Mouse (Mus musculus) hindbrain, postnatal 0 days (tissue): ENCODE measurements around the gene Iqcc. TPM values are rescaled to one million over a fixed set of nuclear protein-coding genes. Genes with fewer than 3 reads are reported as not detected.
A peak's percentile ranks its signal among the peaks of the same experiment; 100 is the strongest.

ENCODE experiments used
- ATAC-seq: fragments of 200-750 bp; cut with Nextera tagmentation; 2 replicates; pipeline ENCODE4 v1.8.0; 2017; ENCODE audit warnings: mild to moderate bottlenecking, moderate TSS enrichment, moderate library complexity
- DNase-seq: peaks from one replicate; pipeline ENCODE4 v3.0.0-alpha.2; 2015; ENCODE audit warnings: low spot score
- H3K27ac ChIP-seq: fragments of 300-500 bp; sonication (generic); 2 replicates; pipeline ENCODE4 v1.5.1; 2014; ENCODE audit warnings: mild to moderate bottlenecking
- H3K27me3 ChIP-seq: fragments of 300-500 bp; sonication (generic); 2 replicates; pipeline ENCODE4 v1.6.1; 2014; ENCODE audit warnings: low read length, mixed read lengths; ENCODE audit not compliant: insufficient read depth
- H3K36me3 ChIP-seq: fragments of 300-500 bp; sonication (generic); 2 replicates; pipeline ENCODE4 v1.6.1; 2014; ENCODE audit warnings: low read length, mixed read lengths; ENCODE audit not compliant: insufficient read depth
- H3K4me1 ChIP-seq: fragments of 300-500 bp; sonication (generic); 2 replicates; pipeline ENCODE4 v1.6.1; 2014; ENCODE audit warnings: antibody characterized with exemption, low read length, mixed read lengths; ENCODE audit not compliant: insufficient read depth
- H3K4me2 ChIP-seq: fragments of 300-500 bp; sonication (generic); 2 replicates; pipeline ENCODE4 v1.6.1; 2014; ENCODE audit warnings: low read depth, mild to moderate bottlenecking, low read length, moderate library complexity, mixed read lengths
- H3K4me3 ChIP-seq: fragments of 300-500 bp; sonication (generic); 2 replicates; pipeline ENCODE4 v1.5.1; 2014; ENCODE audit warnings: low read length
- H3K9ac ChIP-seq: fragments of 300-500 bp; sonication (generic); replicated peaks from 2 replicates; pipeline ENCODE4 v1.6.1; 2014; ENCODE audit warnings: mild to moderate bottlenecking, low read length, moderate library complexity, mixed read lengths
- H3K9me3 ChIP-seq: fragments of 300-500 bp; sonication (generic); 2 replicates; pipeline ENCODE4 v1.6.1; 2016; ENCODE audit warnings: low read length, mixed read lengths
- CTCF ChIP-seq: IDR thresholded peaks from 2 replicates; pipeline ENCODE4 v1.5.1; 2016; ENCODE audit warnings: antibody characterized with exemption, control low read depth, low read depth
- WGBS: fragments of 180-500 bp; shearing (Covaris S2); extraction: QIAGEN DNeasy Blood & Tissue Kit; methylation state at CpG from one replicate; pipeline ENCODE4 v1.1.7; 2014; 5-methylcytosine and 5-hydroxymethylcytosine counted together
- polyA plus RNA-seq: library from polyadenylated mRNA; unstranded; fragments of >200 nt; fragmentation: Nextera tagmentation; extraction: Ambion mirVana; gene quantifications from 2 replicates; pipeline ENCODE4 v1.2.1, GENCODE M21; 2015
- total RNA-seq: library from RNA; depleted of rRNA; stranded (reverse); fragments of >200 nt; gene quantifications from 2 replicates; pipeline ENCODE4 v1.2.3, GENCODE M21; 2014; rRNA removed

Gene Iqcc
- total RNA-seq: 11.2 and 12.0 TPM in 2 replicates
- polyA plus RNA-seq: 21.0 and 21.1 TPM in 2 replicates

DNA sequence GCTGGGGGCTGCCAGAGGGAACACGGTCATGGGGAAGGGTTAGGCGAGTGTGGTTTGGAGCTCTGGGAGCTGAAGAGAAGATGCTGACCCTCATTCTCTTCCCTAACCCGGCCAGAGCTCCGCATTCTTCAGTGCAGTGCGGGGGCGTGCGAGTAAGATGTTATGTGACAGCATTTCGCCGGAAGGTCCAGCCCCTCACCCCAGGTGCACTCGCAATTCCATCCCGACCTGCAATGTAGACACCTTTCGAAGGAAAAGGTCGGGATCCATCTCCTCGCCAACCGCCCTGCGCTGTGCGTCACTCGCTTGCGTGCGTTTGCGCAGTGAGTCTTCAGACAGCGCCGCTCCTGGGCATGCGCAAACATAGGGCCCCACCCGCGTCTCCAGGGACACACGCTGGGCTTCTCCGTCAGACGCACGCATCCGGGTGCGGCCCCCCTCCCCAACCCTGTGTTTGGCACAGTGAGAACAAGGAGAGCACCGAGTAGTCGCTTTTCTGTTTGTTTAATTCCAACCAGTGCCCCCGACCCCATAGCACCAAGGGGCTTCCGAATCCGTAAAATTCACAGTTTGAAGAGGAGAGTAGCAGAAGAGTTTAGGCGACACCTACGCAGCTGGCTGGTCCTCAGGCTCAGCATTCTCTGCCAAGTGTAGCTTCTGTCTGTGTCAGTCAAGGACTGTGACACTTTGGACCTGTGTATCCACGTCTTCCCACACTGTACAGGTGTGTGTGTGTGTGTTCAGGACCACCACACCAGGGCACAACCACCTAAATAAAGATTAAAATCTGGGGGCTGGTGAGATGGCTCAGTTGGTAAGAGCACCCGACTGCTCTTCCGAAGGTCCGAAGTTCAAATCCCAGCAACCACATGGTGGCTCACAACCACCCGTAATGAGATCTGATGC is at the start of gene Iqcc:
Iqcc (minus strand) TSS at position 314 of the 906 bp plus-strand sequence.
- Histone ChIP-seq H3K36me3 (no peaks in the 10 kb centered on the region), H3K4me1 (peaks cover 27% of the 10 kb centered on the region), H3K9me3 (no peaks in the 10 kb centered on the region), H3K27me3 (no peaks in the 10 kb centered on the region), H3K27ac (peak within 1 kb of the TSS; percentile 93), H3K9ac (peak within 1 kb of the TSS; percentile 82), H3K4me2 (peak within 1 kb of the TSS; percentile 92), H3K4me3 (peak within 1 kb of the TSS; percentile 57)
- TF ChIP-seq CTCF: peak; percentile 56
- WGBS: 5% methylated on average over 43 of the region's 44 CpGs
- DNase-seq (peak; percentile 98), ATAC-seq (peak; percentile 92)

DNA sequence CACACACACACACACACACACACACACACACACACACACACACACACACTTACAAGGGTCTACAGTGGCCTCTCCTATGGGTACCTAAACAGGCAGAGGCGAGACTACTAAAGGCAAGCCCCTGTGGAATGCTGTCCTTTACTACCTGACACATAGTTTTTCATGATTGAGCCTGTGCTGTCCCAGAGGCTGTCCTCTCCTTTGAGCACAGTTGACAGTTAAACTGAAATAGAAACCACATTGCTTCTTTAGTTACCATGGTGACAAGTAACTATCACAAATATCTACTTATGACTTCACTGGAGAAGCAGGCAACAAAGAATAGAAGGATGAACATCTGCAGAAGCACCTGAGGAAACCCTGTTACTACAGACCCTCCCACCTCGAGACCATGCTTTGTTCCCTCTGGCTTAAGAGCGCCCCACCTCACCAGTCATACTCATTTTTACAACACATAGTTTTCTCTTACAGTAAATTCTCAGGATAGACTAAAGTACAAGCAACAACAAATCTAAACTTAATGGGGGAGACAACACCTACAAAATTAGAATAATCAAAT is 43.4 kb upstream of the Iqcc start:
- no peak overlapping the region for H3K4me3 ChIP-seq

DNA sequence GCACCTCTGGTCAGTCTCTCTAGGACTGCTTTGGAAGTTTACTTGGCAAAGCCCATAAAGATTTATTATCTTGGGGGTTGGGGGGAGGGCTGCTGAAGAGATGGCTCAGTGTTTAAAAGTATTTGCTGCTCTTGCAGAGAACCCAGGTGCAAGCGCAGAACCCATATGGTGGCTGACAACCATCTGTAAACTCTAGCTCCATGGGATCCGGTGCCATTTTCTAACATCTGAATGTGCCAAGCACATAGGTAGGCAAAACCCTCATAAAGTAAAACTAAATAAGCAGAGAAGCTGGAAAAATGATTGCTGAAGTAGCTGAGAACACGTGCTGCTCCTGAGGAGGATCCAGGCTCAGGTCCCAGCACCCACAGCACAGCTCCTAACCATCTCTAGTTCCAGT is 42.7 kb upstream of the Iqcc start:
- H3K9ac ChIP-seq: no peak overlapping the region
- WGBS: 83% methylated on average over 3 of the region's 3 CpGs
- DNase-seq (no peak), ATAC-seq (no peak)
- no peaks in the 10 kb centered on the region for H3K9me3 ChIP-seq
- H3K27me3 ChIP-seq: no peaks in the 10 kb centered on the region
- no peaks in the 10 kb centered on the region for H3K4me1 ChIP-seq
- H3K4me2 ChIP-seq: no peak overlapping the region
- TF ChIP-seq CTCF: no peak
- peaks cover 41% of the 10 kb centered on the region for H3K36me3 ChIP-seq
- H3K27ac ChIP-seq: no peak overlapping the region
- no peak overlapping the region for H3K4me3 ChIP-seq

More for the DNA sequence above, 43.4 kb upstream of the Iqcc start:
- no peak for ATAC-seq
- Histone ChIP-seq H3K36me3 (peaks cover 37% of the 10 kb centered on the region), H3K27me3 (no peaks in the 10 kb centered on the region), H3K4me1 (no peaks in the 10 kb centered on the region), H3K4me2 (no peak overlapping the region), H3K9me3 (no peaks in the 10 kb centered on the region), H3K9ac (no peak overlapping the region), H3K27ac (no peak overlapping the region)
- 82% methylated on average over 3 of the region's 3 CpGs for WGBS
- no peak for TF ChIP-seq CTCF
- DNase-seq: no peak

DNA sequence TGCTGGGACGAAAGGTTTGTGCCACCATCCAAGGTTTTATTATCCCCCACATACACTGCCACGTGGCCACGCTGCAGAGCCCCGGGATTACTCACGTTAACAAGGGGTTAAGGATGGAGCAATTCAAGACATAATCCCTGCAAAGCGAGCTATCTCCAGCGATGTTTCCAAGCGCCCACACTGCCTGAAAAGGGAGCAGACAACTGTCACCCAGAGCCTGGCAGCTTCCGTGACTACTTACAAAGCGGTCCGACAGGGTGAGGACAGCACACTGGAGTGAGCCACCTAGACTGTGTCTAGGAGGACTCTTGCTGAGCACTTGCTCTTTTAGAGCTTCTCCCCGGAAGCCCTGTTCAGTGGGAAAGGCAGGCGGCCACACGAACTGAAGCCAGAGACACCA is 35.9 kb upstream of the Iqcc start:
- Histone ChIP-seq H3K9me3 (no peaks in the 10 kb centered on the region), H3K27me3 (no peaks in the 10 kb centered on the region), H3K27ac (no peak overlapping the region), H3K4me3 (no peak overlapping the region), H3K4me2 (no peak overlapping the region), H3K4me1 (no peaks in the 10 kb centered on the region), H3K9ac (no peak overlapping the region), H3K36me3 (peaks cover 87% of the 10 kb centered on the region)
- WGBS: 92% methylated on average over 14 of the region's 14 CpGs
- DNase-seq (no peak), ATAC-seq (no peak)
- TF ChIP-seq CTCF: no peak

DNA sequence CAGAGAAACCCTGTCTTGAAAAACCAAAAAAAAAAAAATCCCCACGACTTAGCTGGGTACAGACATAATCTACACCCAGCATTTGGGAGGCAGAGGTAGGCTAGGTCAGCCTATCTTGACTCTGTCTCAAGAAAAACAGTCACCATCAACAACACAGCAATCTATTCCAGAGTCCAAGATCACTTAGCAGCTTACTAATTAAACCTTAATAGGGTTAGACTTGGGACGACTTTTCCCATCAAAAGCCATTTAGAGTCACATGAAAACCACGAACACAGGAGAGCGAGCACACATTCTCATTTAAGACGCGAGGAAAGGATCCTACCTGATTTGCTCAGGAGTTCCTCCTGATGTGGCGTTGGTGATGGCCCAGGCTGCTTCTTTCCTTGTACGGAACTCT is 31.5 kb upstream of the Iqcc start:
- Histone ChIP-seq H3K27me3 (no peaks in the 10 kb centered on the region), H3K4me2 (no peak overlapping the region), H3K9ac (no peak overlapping the region), H3K36me3 (peaks cover 86% of the 10 kb centered on the region), H3K27ac (no peak overlapping the region), H3K4me1 (no peaks in the 10 kb centered on the region), H3K4me3 (no peak overlapping the region), H3K9me3 (no peaks in the 10 kb centered on the region)
- 93% methylated on average over 8 of the region's 8 CpGs for WGBS
- no peak for TF ChIP-seq CTCF
- ATAC-seq: no peak
- DNase-seq: no peak

DNA sequence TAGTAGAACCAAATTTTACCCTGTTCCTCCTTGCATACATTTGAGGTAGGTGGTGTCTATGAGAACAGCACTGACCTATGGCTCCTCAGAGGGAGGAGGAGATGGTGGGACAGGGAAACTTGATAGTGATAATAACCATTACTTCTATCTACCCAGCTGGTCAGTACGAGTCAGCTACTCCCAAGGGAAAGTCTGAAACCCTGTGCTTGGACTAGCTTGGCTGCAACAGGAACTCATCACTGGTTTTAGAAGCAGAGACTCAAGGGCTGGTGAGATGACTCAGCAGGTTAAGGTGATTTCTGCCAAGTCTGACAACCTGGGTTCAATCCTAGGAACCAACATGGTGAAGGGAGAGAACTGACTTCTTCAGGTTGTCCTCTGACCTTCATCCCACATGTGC is 29.8 kb upstream of the Iqcc start:
- DNase-seq (no peak), ATAC-seq (no peak)
- Histone ChIP-seq H3K27ac (no peak overlapping the region), H3K9ac (no peak overlapping the region), H3K9me3 (no peaks in the 10 kb centered on the region), H3K4me3 (no peak overlapping the region), H3K4me1 (no peaks in the 10 kb centered on the region), H3K36me3 (peaks cover 77% of the 10 kb centered on the region), H3K27me3 (no peaks in the 10 kb centered on the region), H3K4me2 (no peak overlapping the region)
- no peak for TF ChIP-seq CTCF
- WGBS: 83% methylated on average over 1 of the region's 1 CpGs

DNA sequence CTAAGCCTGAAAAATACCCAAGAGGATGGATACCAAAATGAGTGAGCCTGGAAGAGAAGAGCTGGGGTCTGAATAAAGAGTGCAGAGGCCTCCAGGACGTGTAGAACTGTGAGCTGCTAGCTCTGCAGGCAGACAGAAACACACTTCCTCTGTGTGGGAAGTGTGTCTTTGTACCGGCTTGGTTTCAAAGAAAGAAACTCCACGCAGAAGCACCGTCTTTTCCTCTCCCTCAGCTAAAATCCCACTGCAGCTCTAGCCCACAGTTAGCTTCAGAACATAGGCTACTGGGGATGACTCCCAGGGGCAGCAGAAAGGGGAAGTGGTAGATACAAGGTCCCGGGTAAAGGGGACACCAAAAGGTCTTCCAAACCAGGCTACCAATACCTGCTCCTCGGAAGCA is 26.3 kb upstream of the Iqcc start:
- Histone ChIP-seq H3K9me3 (no peaks in the 10 kb centered on the region), H3K9ac (no peak overlapping the region), H3K4me3 (no peak overlapping the region), H3K36me3 (peaks cover 50% of the 10 kb centered on the region), H3K27ac (no peak overlapping the region), H3K27me3 (no peaks in the 10 kb centered on the region), H3K4me1 (no peaks in the 10 kb centered on the region), H3K4me2 (no peak overlapping the region)
- ATAC-seq: no peak
- DNase-seq: no peak
- 92% methylated on average over 6 of the region's 6 CpGs for WGBS
- TF ChIP-seq CTCF: no peak
